Mouse (Mus musculus) 416B (cell line): ENCODE data around the gene Rapgef5.

Experiments
- DNase-seq: peaks from one replicate; pipeline ENCODE4 v3.0.0; 2011; ENCODE audit warnings: low read depth

Rapgef5 gene

DNA sequence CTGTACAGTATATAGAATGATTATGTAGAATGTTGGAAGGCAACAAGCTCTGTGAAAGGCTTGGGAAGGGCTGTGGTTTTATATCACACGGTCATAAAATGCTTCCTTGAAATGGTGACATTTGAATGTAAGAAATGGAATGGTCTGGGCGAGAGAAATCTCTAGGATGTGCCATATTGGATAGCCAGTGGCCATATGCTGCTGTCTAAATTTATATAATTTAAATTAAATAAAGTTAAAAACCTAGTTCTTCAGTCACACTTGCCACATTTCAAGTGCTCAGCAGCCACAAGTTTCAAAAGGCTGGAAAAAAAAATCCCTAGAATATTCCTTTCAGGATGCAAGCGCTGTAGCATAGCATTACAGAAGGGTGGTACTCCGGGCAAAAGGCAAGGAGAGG lies 14.8 kb downstream of the Rapgef5 start:
- no peak for DNase-seq

- no peak for DNase-seq
These were observed 17.2 kb downstream of the Rapgef5 start for GRCm38 (mm10) chr12:117533176-117534086.

GRCm38 (mm10) chr12:117534087-117534751 lies 17.9 kb downstream of the Rapgef5 start:
- DNase-seq, result no peak

DNA sequence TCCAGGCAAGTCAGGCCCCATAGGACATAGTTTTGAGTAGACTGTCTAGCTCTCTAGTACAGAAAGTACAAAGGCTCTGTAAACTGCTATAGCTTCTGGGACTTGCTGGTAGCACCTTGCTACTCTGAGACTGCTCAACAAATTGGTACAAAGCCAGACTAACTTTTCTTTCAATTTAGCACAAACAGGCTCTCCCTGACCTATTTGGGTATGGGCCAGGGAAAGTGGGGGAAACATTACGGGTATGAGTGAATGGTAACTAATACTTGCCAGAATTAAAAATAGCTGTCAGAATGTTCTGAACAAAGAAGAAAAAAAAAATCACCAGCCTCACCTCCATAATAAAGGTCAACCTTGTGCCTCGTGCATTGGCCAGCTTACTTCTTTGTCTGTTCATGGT lies 24.1 kb downstream of the Rapgef5 start:
- DNase-seq, result no peak

DNA sequence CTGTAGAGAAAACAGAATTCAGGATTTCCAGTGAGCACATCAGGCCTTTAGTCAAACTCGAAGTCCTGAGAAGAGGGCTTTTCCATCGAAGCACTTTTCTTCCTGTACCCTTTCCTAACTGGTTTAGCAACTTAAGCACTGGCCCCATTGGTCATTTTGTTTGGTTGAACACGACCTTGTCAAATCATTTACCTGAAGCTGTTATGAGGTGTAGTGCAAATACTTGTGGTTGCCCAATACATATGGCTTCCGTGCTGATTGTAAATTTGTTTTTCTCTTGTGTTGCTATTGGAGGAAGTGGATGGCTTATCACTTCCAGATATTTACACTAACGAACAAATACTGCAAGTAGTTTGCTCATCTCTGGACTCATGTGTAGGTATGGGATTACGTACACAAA lies 29.0 kb downstream of the Rapgef5 start:
- no peak for DNase-seq

- DNase-seq, result no peak
These were observed 37.1 kb downstream of the Rapgef5 start for GRCm38 (mm10) chr12:117553353-117553752.

DNA sequence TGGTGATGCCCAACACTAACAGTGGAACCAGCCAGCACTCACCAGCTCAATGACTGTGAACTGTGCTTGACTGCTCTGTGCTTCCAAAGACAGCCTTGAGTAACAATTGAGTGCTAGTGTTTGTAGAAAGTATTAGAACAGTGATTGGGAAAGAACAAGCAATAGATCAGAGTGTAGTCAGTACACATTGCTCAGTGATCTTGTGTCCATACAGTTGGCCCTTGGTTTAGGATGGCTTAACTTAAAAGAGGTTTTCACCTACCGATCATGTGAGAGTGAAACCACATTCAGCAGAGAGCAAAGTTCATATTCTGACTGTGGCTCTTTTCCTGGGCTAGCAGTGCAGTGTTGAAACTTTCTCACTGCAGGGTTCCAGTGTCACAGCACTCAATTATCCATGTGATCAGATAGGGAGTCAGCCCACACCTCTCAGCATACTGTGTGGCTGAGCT lies 38.4 kb downstream of the Rapgef5 start:
- DNase-seq, result no peak

- no peak for DNase-seq
These were observed 44.2 kb downstream of the Rapgef5 start for GRCm38 (mm10) chr12:117560450-117560849.

DNA sequence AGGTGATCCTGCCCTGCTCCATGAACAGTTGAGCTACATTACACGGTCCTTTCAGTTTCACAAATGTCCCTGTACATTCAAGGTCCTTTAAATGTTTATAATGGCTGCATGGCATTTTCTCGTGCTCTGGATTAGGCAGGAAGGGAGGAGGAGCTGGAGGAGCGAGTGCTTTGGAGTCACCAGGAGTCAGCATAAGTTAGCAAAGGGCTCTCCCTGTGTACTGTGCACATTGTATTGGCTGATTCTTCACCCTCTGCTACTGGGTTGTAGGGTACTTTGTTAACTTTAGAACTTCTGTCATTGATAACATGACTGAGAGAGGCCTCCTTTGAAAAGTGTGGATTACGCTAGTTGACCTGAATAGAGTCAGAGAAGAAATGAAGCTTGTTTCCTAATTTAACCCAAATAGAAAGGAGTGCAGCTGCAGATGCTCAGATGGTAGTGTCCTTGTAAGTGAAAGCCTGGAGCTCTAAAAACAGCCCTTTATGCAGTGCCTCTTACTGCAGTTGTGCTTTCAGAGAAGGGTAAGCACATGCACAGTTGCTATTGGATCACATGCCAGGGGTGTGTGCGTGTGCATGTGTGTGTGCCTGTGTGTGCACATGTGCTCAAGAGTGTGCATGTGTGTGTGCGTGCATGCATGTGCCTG lies 45.3 kb downstream of the Rapgef5 start:
- no peak for DNase-seq

DNA sequence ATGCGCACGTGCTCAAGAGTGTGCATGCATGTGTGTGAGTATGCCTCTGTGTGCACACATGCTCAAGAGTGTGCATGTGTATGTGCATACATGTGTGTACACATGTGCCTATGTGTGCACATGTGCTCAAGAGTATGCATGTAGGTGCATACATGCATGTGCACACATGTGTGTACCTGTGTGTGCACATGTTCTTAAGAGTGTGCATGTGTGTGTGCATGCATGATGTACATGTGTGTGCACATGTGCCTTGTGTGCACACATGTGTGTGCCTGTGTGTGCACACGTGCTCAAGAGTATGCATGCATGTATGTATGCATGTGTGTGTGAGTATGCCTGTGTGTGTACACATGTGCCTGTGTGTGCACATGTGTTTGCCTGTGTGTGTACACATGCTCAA lies 45.8 kb downstream of the Rapgef5 start:
- DNase-seq, result no peak

DNA sequence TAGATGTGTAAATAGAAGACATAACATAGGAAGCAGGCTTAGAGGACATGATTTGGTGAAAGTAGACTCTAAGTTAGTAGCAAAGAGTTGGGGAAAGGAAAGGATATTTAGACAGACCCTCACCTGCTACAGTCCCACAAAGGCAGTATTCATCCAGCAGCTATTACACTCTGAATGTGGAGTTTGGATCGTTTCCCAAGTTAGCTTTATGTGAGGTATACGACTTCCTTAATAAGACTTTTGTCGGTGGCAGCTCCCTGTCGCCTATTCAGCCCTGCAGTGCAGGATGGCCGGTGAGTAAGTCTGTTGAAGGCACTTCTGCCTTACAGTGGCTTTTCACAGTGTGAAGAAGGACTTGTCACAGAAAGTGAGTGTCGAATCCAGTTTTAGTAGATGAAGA lies 47.6 kb downstream of the Rapgef5 start:
- no peak for DNase-seq

- no peak for DNase-seq
These were observed 50.0 kb downstream of the Rapgef5 start for GRCm38 (mm10) chr12:117566298-117566697.

DNA sequence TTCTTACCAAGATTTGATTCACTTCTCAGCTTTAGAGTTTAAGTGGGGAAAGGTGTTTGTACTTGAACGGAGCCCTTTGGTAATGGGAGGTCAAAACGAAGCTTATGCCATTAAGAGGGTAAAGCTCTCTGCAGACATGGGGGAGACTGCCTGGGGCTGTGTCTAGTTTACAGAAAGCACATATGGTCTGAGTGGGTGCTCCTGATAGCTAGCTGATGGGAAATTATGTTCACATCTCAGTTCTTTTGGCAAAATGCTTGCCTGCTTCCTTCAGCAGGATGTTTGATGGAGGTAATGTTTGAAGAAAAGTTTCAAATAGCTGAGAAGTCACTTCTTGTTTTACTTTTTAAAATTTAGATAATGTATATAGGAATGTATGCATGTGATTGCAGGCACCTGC lies 53.4 kb downstream of the Rapgef5 start:
- no peak for DNase-seq

GRCm38 (mm10) chr12:117584256-117584655 lies 68.0 kb downstream of the Rapgef5 start:
- DNase-seq, result no peak

DNA sequence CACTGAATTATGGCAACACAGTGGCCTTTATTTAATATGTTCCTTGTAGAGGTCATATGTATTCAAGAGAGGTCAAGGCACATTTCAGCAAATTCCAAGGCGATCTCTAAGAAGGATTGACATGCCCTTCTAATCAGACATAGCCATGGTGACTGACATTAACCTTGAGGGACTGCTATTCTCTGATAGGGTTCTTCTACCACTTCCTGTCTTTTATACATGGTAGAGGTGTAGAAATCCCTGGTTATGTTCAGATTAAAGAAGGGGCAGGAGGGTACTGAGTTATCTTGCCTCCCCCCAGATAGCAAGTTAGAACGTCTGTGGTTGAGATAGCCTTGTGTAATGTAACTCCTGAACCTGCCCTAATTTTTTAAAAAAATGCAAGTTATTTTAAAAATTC lies 69.1 kb downstream of the Rapgef5 start:
- DNase-seq, result no peak

DNA sequence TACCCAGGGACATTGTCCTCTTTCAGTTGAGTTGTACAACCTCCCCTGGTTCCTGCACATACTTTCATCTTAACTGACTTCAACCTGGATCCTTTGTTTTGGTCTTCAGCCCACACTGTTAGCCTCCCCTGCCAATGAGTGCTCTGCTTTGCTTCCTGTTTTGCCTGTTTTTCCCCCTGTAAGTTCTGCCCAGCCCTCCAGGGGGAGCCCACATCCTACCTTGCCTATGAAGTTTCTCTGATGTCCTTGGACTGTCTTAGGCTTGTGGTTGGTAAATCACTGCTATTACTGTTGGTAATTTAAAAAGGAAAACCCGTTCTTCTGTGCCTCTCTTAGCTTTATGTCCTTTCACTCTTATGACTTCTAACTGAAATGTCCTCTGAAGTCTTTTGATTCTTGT lies 69.8 kb downstream of the Rapgef5 start:
- peak; percentile 58 for DNase-seq

GRCm38 (mm10) chr12:117589186-117589585 lies 72.9 kb downstream of the Rapgef5 start:
- DNase-seq, result no peak

GRCm38 (mm10) chr12:117592019-117592418 lies 75.7 kb downstream of the Rapgef5 start:
- no peak for DNase-seq

- DNase-seq, result no peak
These were observed 76.3 kb downstream of the Rapgef5 start for GRCm38 (mm10) chr12:117592583-117592982.

DNA sequence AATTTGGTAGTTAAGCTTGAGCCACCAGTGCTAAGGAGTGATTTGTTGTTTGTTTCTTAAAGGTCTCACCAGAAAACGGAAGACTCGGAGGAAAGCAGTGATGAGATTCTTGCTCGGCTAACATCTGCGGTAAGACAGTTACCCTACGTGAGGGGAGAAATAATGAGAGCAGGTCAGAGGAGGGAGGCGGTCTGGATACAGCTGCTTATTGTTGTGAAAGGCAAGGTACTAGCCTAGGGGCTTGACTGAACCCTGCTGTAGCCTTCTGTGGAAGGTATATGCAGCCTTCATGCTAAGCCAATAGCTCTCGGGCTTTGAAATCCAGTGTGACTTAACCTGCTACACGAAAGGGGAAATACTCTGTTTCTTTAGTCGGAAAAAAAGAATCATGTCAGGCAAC lies 78.9 kb downstream of the Rapgef5 start:
- DNase-seq, result no peak

- DNase-seq, result no peak
These were observed 81.9 kb downstream of the Rapgef5 start for GRCm38 (mm10) chr12:117598190-117598589.

- no peak for DNase-seq
These were observed 89.7 kb downstream of the Rapgef5 start for GRCm38 (mm10) chr12:117605966-117606365.

- no peak for DNase-seq
These were observed 96.4 kb downstream of the Rapgef5 start for GRCm38 (mm10) chr12:117612715-117613114.
